Mouse (Mus musculus) ovary, postnatal 14 days (tissue): ENCODE results near the gene Rcc2.

ENCODE experiments used
- DNase-seq: peaks from one replicate; pipeline ENCODE4 v3.0.0; 2022; ENCODE audit warnings: low spot score

The Rcc2 gene

GRCm38 (mm10) chr4:140709617-140710016, 9.3 kb downstream of the Rcc2 start:
- DNase-seq: no peak

DNA sequence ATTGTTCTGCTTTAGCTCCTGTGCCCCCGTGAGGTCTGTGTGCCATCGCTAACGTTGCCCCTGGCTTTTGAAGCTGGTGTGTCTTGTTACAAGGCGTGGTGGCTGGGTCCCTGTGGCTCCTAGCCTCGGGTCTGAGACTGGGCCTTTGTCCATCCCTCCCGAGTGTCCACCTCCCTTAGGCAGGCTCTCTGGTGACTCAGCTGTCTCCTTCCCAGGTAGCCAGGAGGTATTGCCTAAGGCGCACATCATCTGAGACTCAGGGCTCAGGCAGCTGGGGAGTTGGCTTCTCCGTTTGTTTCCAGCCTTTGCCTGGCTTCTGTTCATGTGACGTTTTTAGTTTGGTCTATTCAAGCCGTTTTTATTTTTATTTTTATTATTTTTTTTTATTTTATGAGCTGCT, 10.4 kb downstream of the Rcc2 start:
- no peak for DNase-seq

- DNase-seq: no peak
Observed at GRCm38 (mm10) chr4:140711360-140711759, 11.0 kb downstream of the Rcc2 start.

DNA sequence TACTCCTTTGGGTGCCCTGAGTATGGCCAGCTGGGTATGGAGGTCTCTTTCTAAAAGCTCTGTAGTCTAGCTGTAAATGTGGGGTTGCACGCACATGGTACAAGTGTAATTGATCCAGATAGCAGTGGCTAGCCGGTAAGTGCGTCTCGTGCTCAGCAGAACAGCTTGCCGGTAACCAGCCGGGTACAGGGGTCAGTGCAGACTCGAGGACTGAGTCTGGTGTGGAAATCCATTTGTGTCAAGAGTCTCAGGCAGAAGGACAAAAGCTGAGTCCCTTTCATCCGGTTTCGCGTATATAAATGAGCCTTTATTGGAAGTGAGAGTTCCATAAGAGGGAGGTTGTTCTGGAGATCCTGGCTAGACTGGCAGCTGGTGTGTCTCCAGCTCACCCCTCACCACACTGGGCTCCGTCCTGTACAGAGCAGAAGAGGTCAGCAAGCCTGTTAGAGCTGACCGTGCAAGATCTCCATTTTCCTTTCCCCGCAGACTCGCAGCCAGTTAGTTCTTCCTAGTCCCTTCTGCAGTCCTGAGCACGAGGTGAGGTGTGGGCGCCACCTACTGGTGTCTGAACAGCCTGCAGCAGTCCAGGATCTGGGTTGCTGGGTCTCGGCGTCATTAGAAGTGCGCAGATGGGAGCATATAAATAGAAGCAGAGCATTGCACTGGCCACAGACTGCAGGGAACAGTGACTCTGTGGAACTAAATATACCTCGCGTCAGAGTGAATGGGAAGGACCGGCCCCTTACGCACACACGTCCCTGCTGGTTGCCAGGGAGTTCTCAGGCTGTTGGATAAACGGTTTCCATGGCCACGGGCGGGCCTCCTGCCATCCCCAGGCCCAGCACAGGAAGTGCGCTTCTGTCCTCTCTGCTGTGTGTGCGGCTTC, 13.4 kb downstream of the Rcc2 start:
- peak; percentile 84 for DNase-seq

GRCm38 (mm10) chr4:140714586-140714985, 14.2 kb downstream of the Rcc2 start:
- DNase-seq: no peak

DNA sequence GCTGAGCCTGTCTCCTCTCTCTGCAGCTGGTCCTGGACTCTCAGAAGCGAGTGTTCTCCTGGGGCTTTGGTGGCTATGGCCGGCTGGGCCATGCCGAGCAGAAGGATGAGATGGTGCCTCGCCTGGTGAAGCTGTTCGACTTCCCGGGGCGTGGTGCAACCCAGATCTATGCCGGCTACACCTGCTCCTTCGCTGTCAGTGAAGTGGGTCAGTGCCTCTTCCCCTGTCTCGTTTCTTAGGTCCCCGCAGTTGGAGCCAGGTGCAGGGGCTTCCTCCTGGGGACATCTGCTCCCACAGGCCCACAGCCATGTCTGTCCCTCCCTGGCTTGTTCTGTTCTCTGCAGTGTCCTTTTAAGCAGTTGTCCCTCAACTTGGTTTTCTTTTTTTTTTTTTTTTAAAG, 16.7 kb downstream of the Rcc2 start:
- no peak for DNase-seq

- no peak for DNase-seq
Observed at GRCm38 (mm10) chr4:140718436-140718835, 18.1 kb downstream of the Rcc2 start.

- no peak for DNase-seq
Observed at GRCm38 (mm10) chr4:140720091-140720490, 19.8 kb downstream of the Rcc2 start.

DNA sequence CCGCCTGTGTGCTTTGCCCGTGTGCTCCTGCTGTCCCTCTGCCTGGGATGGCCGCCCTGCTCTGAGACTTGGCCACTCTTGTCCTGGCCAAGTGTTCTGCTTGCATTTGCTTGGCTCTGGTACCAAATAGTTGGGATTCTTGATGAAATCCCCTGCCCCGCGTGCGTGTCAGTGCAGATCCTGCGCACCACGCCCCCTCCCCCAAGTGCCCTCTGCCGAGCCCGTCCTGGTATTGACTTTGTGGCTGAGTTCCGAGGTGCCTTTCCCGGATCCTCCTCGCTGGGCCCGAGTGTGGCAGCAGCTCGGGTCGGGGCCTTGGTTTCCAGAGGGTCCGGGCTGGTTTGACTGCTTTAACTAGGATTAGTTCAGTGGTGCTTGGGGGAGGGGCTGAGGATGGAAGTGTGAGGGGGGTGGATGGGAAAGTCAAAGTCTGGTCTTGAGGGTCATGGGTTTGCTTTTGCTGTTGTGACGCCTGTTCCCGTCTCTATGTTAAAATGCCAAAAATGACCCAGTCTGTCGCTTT, 21.7 kb downstream of the Rcc2 start:
- DNase-seq: no peak

DNA sequence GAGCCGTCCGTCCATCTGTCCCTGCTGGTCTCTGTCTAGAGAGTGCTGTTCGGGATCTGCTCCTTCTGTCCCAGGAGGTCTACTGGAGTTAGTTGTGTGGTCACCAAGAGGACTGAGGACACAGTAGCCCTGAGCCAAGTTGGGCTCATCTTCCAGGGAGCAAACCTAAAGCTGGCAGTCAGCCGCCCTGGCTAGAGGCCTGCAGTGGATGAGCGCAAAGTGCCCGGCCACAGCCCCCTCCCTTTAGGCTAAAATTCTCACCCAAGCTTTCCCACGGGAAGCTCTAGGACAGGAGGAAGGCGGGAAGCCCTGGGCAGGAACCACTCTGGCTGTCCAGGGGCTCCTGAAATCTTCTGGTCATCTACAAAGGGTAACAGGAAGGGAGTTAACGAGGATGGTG, 22.4 kb downstream of the Rcc2 start:
- DNase-seq: no peak

DNA sequence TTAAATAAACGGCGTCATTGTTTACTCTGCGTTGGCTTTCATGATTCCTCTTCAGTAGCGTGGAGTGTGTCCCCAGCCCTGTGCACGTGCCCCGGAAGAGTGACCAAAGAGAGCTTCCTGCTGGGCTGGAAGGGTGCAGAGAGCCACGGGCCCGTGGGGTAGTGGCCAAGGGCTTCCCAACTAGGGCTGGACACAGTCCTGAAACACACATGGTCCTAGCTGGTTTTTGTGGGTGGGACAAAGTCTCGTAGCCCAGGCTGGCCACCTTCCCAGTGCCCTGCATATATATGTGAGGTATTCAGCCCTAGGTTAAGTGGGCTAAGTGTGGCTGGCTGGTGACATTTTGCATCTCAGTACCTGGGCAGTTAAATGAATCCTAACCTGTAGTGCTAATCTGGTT, 22.9 kb downstream of the Rcc2 start:
- no peak for DNase-seq

DNA sequence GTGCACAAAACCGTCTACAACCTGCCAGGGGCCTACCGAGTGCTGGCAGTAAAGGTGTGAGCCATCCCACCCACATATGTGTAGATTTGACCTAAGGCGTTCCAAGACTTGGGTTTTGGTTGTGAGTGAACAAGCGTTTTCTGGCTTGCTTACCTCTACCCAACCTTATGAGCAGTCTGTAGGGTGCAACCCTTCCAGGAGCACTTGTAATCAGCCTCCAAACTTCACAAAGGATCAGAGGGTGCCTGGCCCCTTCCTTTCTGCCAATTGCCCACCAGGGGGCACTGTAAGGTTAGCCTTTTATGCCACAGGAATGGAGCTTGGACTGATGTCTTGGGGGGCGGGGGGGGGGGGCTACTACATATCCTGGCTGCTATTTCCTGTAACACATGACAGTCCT, 23.5 kb downstream of the Rcc2 start:
- DNase-seq: no peak

DNA sequence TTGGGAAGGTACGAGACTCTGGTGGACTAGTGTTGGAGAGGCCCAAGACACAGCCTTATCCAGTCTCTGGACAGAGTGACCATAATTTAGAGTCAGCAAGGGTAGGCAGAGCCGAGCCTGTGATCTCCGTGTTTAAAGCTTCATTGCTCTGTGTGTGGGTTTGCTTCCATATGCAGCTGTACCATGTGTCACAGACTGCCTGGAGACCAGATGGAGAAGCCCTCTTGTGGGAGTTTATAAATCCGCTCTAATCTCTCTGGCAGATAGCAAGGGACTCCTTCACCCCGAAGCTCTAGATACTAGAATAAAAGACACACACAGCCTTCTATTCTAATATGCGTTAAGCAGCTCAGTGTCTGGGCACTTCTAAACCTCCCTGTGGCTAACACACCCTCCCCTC, 24.4 kb downstream of the Rcc2 start:
- DNase-seq: no peak

DNA sequence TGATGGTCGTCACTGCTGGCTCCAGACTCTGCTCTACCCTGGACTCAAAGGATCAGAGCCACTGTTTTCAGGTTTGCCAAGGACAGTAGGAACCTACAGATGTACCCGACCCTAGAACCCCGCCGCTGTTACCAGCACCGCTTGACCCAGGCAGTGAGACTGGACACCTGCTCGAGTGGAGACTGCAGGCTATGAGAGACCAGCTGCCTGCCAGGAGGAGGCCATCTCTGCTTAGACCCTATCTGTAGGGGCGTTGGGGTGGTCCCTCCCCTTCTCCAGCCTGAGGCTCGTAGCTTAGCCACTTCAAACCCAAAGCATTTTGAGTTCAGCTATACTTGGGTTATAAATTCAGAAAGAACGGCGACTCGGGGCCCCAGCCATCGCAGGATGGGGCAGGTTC, 26.6 kb downstream of the Rcc2 start:
- DNase-seq: no peak

DNA sequence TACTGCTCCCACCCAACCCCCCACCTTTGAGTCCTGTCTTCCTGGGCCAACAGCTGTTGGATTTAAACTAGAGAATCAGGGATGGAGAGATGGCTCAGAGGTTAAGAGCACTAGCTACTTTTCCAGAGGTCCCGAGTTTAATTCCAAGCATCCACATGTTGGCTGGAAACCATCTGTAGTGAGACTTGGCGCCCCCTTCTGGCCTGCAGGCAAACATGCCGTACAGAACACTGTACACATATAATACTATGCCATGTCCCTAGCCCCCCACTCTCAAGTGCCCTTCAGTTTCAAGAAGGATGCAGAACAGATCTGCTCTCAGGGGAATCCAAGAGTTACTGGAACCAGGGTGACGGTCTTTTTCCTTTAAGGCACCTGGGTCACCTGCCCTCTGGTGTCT, 31.3 kb downstream of the Rcc2 start:
- DNase-seq: no peak

DNA sequence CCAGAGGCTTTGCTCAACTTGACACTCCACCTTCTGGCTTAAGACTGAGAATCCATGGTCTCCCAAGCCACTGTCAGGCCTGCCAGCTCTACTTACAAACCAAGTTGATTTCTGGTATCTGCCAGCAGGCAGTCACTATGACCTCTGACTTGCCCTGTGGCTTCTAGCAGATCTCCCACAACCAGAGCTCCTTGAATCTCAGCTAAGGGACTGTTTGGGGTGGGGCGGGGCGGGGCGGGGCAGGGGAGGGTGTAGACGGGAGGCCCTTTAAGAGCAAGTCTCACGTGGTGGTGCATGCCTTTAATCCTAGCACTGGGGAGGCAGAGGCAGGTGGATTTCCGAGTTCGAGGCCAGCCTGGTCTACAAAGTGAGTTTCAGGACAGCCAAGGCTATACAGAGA, 32.5 kb downstream of the Rcc2 start:
- DNase-seq: no peak

DNA sequence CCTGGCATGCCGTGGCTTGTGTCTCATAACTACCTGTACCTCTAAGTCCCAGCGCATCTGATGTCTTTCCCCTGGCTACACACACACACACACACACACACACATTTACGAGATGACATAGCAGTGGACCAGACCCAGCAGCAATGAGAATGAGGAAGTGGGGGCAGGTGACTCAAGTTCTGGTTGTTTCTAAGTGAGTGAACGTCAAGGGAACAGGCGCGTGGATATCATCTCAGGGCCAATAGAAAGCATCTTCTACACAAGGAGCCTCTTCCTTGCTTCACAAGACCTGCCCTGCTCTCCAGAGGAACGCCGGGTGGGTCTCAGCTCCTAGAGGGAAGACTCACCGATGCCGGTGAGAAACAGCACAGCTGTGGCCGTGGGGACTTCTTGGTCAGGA, 40.3 kb downstream of the Rcc2 start:
- DNase-seq: no peak

- no peak for DNase-seq
Observed at GRCm38 (mm10) chr4:140741401-140741800, 41.1 kb downstream of the Rcc2 start.

DNA sequence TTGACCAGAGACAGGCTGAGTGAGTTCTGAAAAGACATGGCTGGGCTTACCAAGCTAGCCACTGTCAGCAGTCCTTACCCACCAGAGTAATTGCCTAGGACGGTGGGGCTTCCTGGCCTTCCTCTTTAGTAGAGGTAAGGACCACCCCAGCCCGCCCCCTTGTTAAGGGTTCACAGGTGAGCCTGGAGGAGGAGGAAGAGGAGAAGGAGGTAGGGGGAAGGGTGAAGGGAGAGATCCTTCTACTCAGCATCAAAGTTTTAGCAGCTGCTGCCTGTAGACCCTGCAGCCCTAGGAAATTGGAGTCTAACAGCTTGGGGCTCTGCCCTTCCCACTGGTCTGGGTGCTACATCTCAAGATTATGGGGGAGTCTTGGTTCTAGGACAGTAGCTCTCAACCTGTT, 42.2 kb downstream of the Rcc2 start, which contains the start of gene Padi6:
Gene Padi6 (minus strand): TSS at position 101 of the 400 bp plus-strand sequence.
- no peak for DNase-seq

- no peak for DNase-seq
Observed at GRCm38 (mm10) chr4:140743086-140743485, 42.7 kb downstream of the Rcc2 start.

DNA sequence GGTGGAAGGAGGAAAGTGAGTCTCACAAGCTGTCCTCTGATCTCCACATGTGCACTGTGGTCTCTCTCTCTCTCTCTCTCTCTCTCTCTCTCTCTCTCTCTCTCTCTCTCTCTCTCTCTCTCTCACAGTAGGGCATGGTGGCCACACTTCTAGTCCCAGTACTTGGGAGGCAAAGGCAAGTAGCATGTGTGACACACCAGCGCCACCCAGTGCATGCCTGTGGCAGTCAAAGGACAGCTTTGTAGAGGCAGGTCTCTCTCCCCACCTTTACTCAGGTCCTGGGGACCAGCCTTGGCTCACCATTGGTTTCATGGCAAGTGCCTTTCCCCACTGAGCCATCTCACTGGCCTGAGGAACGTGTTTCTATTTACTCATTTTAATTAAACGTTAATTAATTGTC, 44.3 kb downstream of the Rcc2 start:
- DNase-seq: no peak

- no peak for DNase-seq
Observed at GRCm38 (mm10) chr4:140747978-140748377, 47.6 kb downstream of the Rcc2 start.

DNA sequence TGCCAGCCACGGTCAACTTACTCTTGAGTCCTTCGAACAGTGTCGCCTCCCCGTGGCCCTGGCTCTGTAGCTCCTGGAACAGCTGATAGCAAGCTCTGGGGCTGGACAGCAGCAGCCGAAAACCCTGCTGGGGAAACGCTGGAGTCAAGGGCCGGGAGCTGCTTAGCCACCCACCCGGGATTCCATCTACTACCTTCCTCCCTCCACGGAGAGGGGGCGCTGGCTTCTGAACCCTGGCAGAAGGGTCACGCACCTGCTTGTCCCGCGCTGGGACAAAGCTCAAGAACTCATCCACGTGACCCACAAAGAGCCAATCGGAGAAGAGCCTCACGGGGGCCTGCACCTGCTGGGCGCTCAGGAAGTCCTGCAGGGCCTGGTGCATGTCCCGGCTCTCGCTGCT, 50.0 kb downstream of the Rcc2 start:
- DNase-seq: no peak

- no peak for DNase-seq
Observed at GRCm38 (mm10) chr4:140753366-140753765, 53.0 kb downstream of the Rcc2 start.
